Mouse (Mus musculus): ENCODE measurements around the gene Inka1. TPM values are rescaled to one million over a fixed set of nuclear protein-coding genes. Genes with fewer than 3 reads are reported as not detected.

Inka1 gene
- 28.5 and 30.6 TPM in 2 replicates for polyA plus RNA-seq (2015; fragmentation: Nextera tagmentation; extraction: Ambion mirVana)

DNA sequence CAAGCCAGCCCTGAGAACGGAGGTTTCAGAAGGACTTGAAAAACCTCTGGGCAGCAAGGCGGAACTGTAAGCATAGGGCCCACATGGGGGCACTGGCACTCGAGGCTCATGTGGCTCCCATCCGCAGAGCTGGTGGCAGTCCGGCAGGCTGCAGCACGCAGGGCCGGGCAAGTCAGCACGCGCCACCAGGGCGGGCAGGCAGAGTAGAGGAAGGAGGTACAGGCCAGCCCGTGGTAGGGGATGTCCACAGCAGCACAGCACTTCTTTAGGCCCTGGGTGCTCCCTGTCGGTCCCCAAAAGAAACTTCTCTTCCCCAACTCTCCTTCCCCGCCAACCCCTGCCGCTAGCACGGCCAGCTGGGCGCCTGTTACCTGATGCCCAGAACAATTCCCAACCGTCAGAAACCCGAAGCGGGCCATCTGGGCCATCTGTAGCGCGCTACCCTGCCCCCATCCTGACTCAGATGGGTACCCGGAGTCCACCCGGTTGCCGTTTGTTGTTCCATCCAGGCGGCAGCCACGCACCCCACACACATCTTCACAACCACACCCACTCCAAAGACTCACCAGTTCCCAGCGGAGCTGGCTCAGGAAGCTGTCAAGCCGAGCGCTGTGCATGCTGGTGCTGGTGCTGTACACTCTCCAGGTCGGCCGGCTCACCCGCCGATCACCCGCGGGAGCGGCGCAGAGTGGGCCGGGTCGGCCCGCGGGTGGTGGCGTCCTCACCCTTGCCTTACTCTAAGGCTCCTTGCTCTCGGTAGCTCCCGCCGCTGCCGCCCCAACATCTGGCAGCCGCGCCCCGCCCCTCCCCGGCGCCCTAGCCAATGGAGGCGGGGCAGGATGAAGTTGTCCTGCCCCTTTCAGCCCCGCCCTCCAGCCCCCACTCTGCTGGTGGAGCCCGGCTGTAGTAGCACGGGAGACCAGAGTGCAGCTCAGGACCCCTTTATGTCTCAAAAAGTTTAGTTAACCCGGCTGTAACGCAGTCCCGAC, at the start of gene Inka1:
Gene Inka1 (minus strand): TSS at position 749 of the 989 bp plus-strand sequence.
- WGBS (ENCODE audit: insufficient replicate concordance) = 3% methylated on average over 53 of the region's 58 CpGs
- Histone ChIP-seq H3K27me3 (ENCODE audit: insufficient read depth, low read length) (no peaks in the 10 kb centered on the region), H3K9ac (replicated peaks) (peak within 1 kb of the TSS; percentile 83), H3K4me3 (ENCODE audit: low read depth, low read length) (peak within 1 kb of the TSS; percentile 63), H3K27ac (ENCODE audit: low read depth) (peak within 1 kb of the TSS; percentile 95), H3K4me2 (ENCODE audit: low read depth, low read length) (peak within 1 kb of the TSS; percentile 87), H3K4me1 (ENCODE audit: insufficient read depth) (peaks cover 50% of the 10 kb centered on the region), H3K9me3 (ENCODE audit: low read length) (no peaks in the 10 kb centered on the region), H3K36me3 (replicated peaks; ENCODE audit: insufficient read depth, low read length) (peaks cover 34% of the 10 kb centered on the region)
- peak; percentile 73 for ATAC-seq
- DNase-seq = peak; percentile 95
- TF ChIP-seq CTCF (IDR thresholded peaks at IDR 0.05; ENCODE audit: low read depth) (peak; percentile 51), EP300 (IDR thresholded peaks at IDR 0.05; ENCODE audit: low read depth) (no peak)

- 84% methylated on average over 5 of the region's 5 CpGs for WGBS (ENCODE audit: insufficient replicate concordance)
- no peaks in the 10 kb centered on the region for H3K9me3 ChIP-seq (ENCODE audit: low read length)
- H3K36me3 ChIP-seq (replicated peaks; ENCODE audit: insufficient read depth, low read length) = peaks cover 62% of the 10 kb centered on the region
- no peaks in the 10 kb centered on the region for H3K27me3 ChIP-seq (ENCODE audit: insufficient read depth, low read length)
- DNase-seq (no peak), ATAC-seq (no peak)
- H3K4me2 ChIP-seq (ENCODE audit: low read depth, low read length) = no peak overlapping the region
- H3K4me3 ChIP-seq (ENCODE audit: low read depth, low read length) = no peak overlapping the region
- H3K27ac ChIP-seq (ENCODE audit: low read depth) = no peak overlapping the region
- no peak for TF ChIP-seq EP300 (IDR thresholded peaks at IDR 0.05; ENCODE audit: low read depth)
- no peak for TF ChIP-seq CTCF (IDR thresholded peaks at IDR 0.05; ENCODE audit: low read depth)
- no peak overlapping the region for H3K9ac ChIP-seq (replicated peaks)
- H3K4me1 ChIP-seq (ENCODE audit: insufficient read depth) = no peaks in the 10 kb centered on the region
These were observed 46.4 kb upstream of the Inka1 start for GRCm38 (mm10) chr9:108032126-108032525.

- H3K27ac ChIP-seq (ENCODE audit: low read depth) = no peak overlapping the region
- H3K9me3 ChIP-seq (ENCODE audit: low read length) = no peaks in the 10 kb centered on the region
- no peak for DNase-seq
- no peaks in the 10 kb centered on the region for H3K27me3 ChIP-seq (ENCODE audit: insufficient read depth, low read length)
- H3K9ac ChIP-seq (replicated peaks) = no peak overlapping the region
- H3K36me3 ChIP-seq (replicated peaks; ENCODE audit: insufficient read depth, low read length) = peaks cover 65% of the 10 kb centered on the region
- no peak for ATAC-seq
- H3K4me2 ChIP-seq (ENCODE audit: low read depth, low read length) = no peak overlapping the region
- no peaks in the 10 kb centered on the region for H3K4me1 ChIP-seq (ENCODE audit: insufficient read depth)
- no peak overlapping the region for H3K4me3 ChIP-seq (ENCODE audit: low read depth, low read length)
- no peak for TF ChIP-seq EP300 (IDR thresholded peaks at IDR 0.05; ENCODE audit: low read depth)
- TF ChIP-seq CTCF (IDR thresholded peaks at IDR 0.05; ENCODE audit: low read depth) = peak; percentile 21; the same call in 1 of the 2 replicates
- WGBS (ENCODE audit: insufficient replicate concordance) = 99% methylated on average over 3 of the region's 3 CpGs
These were observed 42.2 kb upstream of the Inka1 start for GRCm38 (mm10) chr9:108027867-108028266.

DNA sequence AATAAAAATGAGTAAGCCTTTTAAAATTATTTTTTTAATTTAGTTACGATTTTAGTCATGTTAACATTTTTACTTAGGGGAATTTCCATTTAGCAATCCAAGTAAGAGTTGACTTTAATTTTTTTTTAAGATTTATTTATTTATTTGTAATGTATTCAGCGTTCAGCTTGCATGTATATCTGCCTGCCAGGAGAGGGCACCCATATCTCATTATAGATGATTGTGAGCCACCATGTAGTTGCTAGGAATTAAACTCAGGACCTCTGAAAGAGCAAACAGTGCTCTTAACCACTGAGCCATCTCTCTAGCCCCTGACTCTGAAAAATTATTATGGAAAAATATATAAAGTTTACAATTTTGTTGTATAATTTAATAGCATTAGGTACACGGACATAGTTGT, 40.9 kb upstream of the Inka1 start:
- peaks cover 55% of the 10 kb centered on the region for H3K36me3 ChIP-seq (replicated peaks; ENCODE audit: insufficient read depth, low read length)
- no peak overlapping the region for H3K9ac ChIP-seq (replicated peaks)
- no peaks in the 10 kb centered on the region for H3K27me3 ChIP-seq (ENCODE audit: insufficient read depth, low read length)
- H3K4me3 ChIP-seq (ENCODE audit: low read depth, low read length) = no peak overlapping the region
- H3K9me3 ChIP-seq (ENCODE audit: low read length) = no peaks in the 10 kb centered on the region
- ATAC-seq = no peak
- 87% methylated on average over 3 of the region's 3 CpGs for WGBS (ENCODE audit: insufficient replicate concordance)
- H3K4me1 ChIP-seq (ENCODE audit: insufficient read depth) = peaks cover 4% of the 10 kb centered on the region
- H3K27ac ChIP-seq (ENCODE audit: low read depth) = no peak overlapping the region
- H3K4me2 ChIP-seq (ENCODE audit: low read depth, low read length) = no peak overlapping the region
- no peak for DNase-seq
- TF ChIP-seq EP300 (IDR thresholded peaks at IDR 0.05; ENCODE audit: low read depth) (no peak), CTCF (IDR thresholded peaks at IDR 0.05; ENCODE audit: low read depth) (peak; percentile 32; the same call in 1 of the 2 replicates)

GRCm38 (mm10) chr9:108023216-108023615, 37.5 kb upstream of the Inka1 start:
- Histone ChIP-seq H3K4me2 (ENCODE audit: low read depth, low read length) (no peak overlapping the region), H3K36me3 (replicated peaks; ENCODE audit: insufficient read depth, low read length) (peaks cover 38% of the 10 kb centered on the region), H3K27ac (ENCODE audit: low read depth) (no peak overlapping the region), H3K4me1 (ENCODE audit: insufficient read depth) (peaks cover 11% of the 10 kb centered on the region), H3K9ac (replicated peaks) (no peak overlapping the region), H3K9me3 (ENCODE audit: low read length) (no peaks in the 10 kb centered on the region), H3K27me3 (ENCODE audit: insufficient read depth, low read length) (no peaks in the 10 kb centered on the region), H3K4me3 (ENCODE audit: low read depth, low read length) (no peak overlapping the region)
- DNase-seq (no peak), ATAC-seq (no peak)
- TF ChIP-seq EP300 (IDR thresholded peaks at IDR 0.05; ENCODE audit: low read depth) (no peak), CTCF (IDR thresholded peaks at IDR 0.05; ENCODE audit: low read depth) (no peak)
- 85% methylated on average over 3 of the region's 3 CpGs for whole genome bisulfite sequencing (ENCODE audit: insufficient replicate concordance)

DNA sequence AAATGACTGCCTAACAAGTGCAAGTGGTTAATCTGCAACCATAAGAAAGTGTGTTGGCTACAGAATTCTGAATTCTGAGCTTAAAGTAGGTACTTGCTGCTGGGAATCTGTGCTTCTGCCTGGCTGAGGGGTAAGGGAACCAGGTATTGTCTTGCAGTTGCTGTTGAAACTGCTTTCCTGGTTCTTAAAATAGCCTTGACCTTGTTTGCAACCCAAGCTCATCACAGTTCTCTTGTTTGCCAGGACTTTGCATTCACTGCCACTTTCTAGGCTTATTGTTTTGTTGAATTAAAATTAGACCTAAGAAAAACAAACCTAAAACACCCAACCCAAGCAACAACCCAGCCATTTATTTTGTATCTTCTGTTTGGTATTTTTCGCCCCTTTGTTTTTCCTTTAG, 35.1 kb upstream of the Inka1 start:
- ATAC-seq (no peak), DNase-seq (no peak)
- Histone ChIP-seq H3K27me3 (ENCODE audit: insufficient read depth, low read length) (no peaks in the 10 kb centered on the region), H3K36me3 (replicated peaks; ENCODE audit: insufficient read depth, low read length) (peaks cover 30% of the 10 kb centered on the region), H3K4me1 (ENCODE audit: insufficient read depth) (peaks cover 11% of the 10 kb centered on the region), H3K27ac (ENCODE audit: low read depth) (no peak overlapping the region), H3K9me3 (ENCODE audit: low read length) (no peaks in the 10 kb centered on the region), H3K4me3 (ENCODE audit: low read depth, low read length) (no peak overlapping the region), H3K4me2 (ENCODE audit: low read depth, low read length) (no peak overlapping the region), H3K9ac (replicated peaks) (no peak overlapping the region)
- TF ChIP-seq EP300 (IDR thresholded peaks at IDR 0.05; ENCODE audit: low read depth) (no peak), CTCF (IDR thresholded peaks at IDR 0.05; ENCODE audit: low read depth) (no peak)
- WGBS (ENCODE audit: insufficient replicate concordance) = 88% methylated on average over 1 of the region's 1 CpGs

All from liver, postnatal 0 days (tissue).